Mouse (Mus musculus) effector memory CD4-positive, alpha-beta T cell, adult 5 months (primary cell): ENCODE measurements around the gene Optc. TPM values are rescaled to one million over a fixed set of nuclear protein-coding genes. Genes with fewer than 3 reads are reported as not detected.

Experiments
- polyA plus RNA-seq: library from polyadenylated mRNA; unstranded; fragments of 100-300 nt; shearing (Covaris generic); gene quantifications from one replicate; pipeline ENCODE4 v1.2.1, GENCODE M21; 2017

The Optc gene
- polyA plus RNA-seq: not detected

GRCm38 (mm10) chr1:133907949-133908658 is at the start of gene Optc:
Optc (minus strand) TSS chr1:133907999.

GRCm38 (mm10) chr1:133921304-133921751 is 13.5 kb upstream of the Optc start, which contains the start of gene Prelp:
Prelp (minus strand) TSS chr1:133921414.

Other genes with a start within 250 kb of the Optc start
- not detected for gene Zbed6, start 247.1 kb downstream of the Optc start, polyA plus RNA-seq
- gene Gm38394, start 246.7 kb downstream of the Optc start, polyA plus RNA-seq: 3.1 TPM
- gene Lax1, start 217.9 kb downstream of the Optc start, polyA plus RNA-seq: 84.0 TPM
- 10.6 TPM for gene Atp2b4, start 107.0 kb downstream of the Optc start, polyA plus RNA-seq
- gene Prelp, start 13.4 kb upstream of the Optc start, polyA plus RNA-seq: not detected
- not detected for gene Fmod, start 129.3 kb upstream of the Optc start, polyA plus RNA-seq
- 597 TPM for gene Btg2, start 171.1 kb upstream of the Optc start, polyA plus RNA-seq
- gene Chit1, start 203.2 kb upstream of the Optc start, polyA plus RNA-seq: not detected